In the genomic region with DNA sequence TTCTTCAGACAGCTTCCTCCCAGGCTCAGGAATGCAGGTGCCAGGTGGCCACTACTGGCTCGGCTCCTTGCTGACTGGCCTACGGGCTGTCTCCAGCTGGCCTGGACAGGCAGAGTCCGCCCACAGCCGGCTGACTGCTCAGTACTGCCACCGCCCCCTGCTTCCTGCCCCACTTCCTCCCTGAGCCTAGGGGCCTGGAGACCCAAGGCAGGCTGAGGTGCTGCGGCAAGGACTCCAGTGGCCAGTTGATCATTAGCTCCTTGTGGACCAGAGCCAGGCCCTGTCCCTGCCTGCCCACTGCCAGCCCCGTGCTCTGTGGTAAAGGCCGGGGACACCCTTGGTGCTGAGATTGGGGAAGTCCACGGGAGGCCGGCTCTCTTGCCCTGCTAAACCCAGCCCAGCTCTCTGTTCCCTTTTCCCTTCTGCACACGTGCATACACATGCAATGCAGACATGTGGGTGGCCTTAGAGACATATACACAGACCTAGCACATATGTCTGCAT, we compare ENCODE assay signal across 8 mouse cellular contexts. TPM values are rescaled to one million over a fixed set of nuclear protein-coding genes. Genes with fewer than 3 reads are reported as not detected.
DNase-seq lines count a peak whose midpoint lies in the region; ATAC-seq and TF ChIP-seq lines count a peak whose summit lies in the region.

No protein-coding gene starts in this region.

- peaks cover 45% of the 10 kb centered on the region for H3K79me2 ChIP-seq in macrophage (ENCODE audit: inconsistent target)

- no peak overlapping the region for H3K4me2 ChIP-seq in forebrain, postnatal 0 days (ENCODE audit: low read depth)
- H3K4me2 ChIP-seq in hindbrain, postnatal 0 days (ENCODE audit: low read depth, low read length), result no peak overlapping the region

- WGBS in forebrain, embryonic 10.5 days, result 57% methylated on average over 11 of the region's 11 CpGs
- WGBS in forebrain, postnatal 0 days, result 70% methylated on average over 11 of the region's 11 CpGs
- WGBS in hindbrain, postnatal 0 days, result 56% methylated on average over 11 of the region's 11 CpGs
- WGBS in macrophage (ENCODE audit: missing documents), result 0% methylated on average over 11 of the region's 11 CpGs
- WGBS in spleen, adult 2 months, result 3% methylated on average over 11 of the region's 11 CpGs

- peak overlapping the region; percentile 67 for H3K27ac ChIP-seq in forebrain, embryonic 10.5 days
- no peak overlapping the region for H3K27ac ChIP-seq in forebrain, postnatal 0 days (ENCODE audit: low read depth, low read length)
- H3K27ac ChIP-seq in hindbrain, postnatal 0 days, result peak overlapping the region; percentile 66; the same call in 1 of the 2 replicates
- peak overlapping the region; percentile 93 for H3K27ac ChIP-seq in macrophage
- H3K27ac ChIP-seq in spleen, adult 2 months (ENCODE audit: insufficient read depth, low read length), result peak overlapping the region; percentile 95

- H3K9ac ChIP-seq in forebrain, postnatal 0 days, result no peak overlapping the region
- no peak overlapping the region for H3K9ac ChIP-seq in hindbrain, postnatal 0 days (replicated peaks; ENCODE audit: low read length)

- H3K27me3 ChIP-seq in forebrain, embryonic 10.5 days (ENCODE audit: poor library complexity, severe bottlenecking), result no peaks in the 10 kb centered on the region
- no peaks in the 10 kb centered on the region for H3K27me3 ChIP-seq in forebrain, postnatal 0 days (ENCODE audit: insufficient read depth, low read length)
- no peaks in the 10 kb centered on the region for H3K27me3 ChIP-seq in hindbrain, postnatal 0 days (ENCODE audit: insufficient read depth, low read length)
- H3K27me3 ChIP-seq in spleen, adult 2 months (ENCODE audit: control insufficient read depth, insufficient read depth, low read length), result no peaks in the 10 kb centered on the region

- no peak; the same call in 1 of the 2 replicates for ATAC-seq in forebrain, postnatal 0 days
- peak; percentile 61; the same call in 1 of the 2 replicates for ATAC-seq in hindbrain, postnatal 0 days

- no peaks in the 10 kb centered on the region for H3K36me3 ChIP-seq in forebrain, embryonic 10.5 days (replicated peaks)
- H3K36me3 ChIP-seq in forebrain, postnatal 0 days (ENCODE audit: insufficient read depth), result no peaks in the 10 kb centered on the region
- no peaks in the 10 kb centered on the region for H3K36me3 ChIP-seq in hindbrain, postnatal 0 days (ENCODE audit: insufficient read depth, low read length)
- peaks cover 5% of the 10 kb centered on the region; the same call in 1 of the 2 replicates for H3K36me3 ChIP-seq in macrophage (ENCODE audit: inconsistent target)
- H3K36me3 ChIP-seq in spleen, adult 2 months (ENCODE audit: control insufficient read depth, insufficient read depth, low read length), result no peaks in the 10 kb centered on the region

- peak overlapping the region; percentile 19 for H3K4me3 ChIP-seq in forebrain, embryonic 10.5 days
- no peak overlapping the region for H3K4me3 ChIP-seq in forebrain, postnatal 0 days (ENCODE audit: low read depth, low read length)
- no peak overlapping the region for H3K4me3 ChIP-seq in hindbrain, postnatal 0 days (ENCODE audit: low read length)
- H3K4me3 ChIP-seq in macrophage (ENCODE audit: inconsistent target), result peak overlapping the region; percentile 47
- H3K4me3 ChIP-seq in spleen, adult 2 months (ENCODE audit: extremely low read depth, insufficient read depth, insufficient read length), result peak overlapping the region; percentile 71

- TF ChIP-seq POLR2A in spleen, adult 2 months (IDR thresholded peaks at IDR 0.05; ENCODE audit: low read depth, low read length), result peak; percentile 31; the same call in 1 of the 2 replicates

- no peak for DNase-seq in forebrain, embryonic 10.5 days (ENCODE audit: extremely low spot score, low spot score)
- DNase-seq in forebrain, postnatal 0 days, result no peak
- peak; percentile 59 for DNase-seq in cerebellum, adult 8-10 months
- DNase-seq in gastrocnemius, postnatal 10 days, result peak; percentile 44
- peak; percentile 9 for DNase-seq in hindbrain, postnatal 0 days (ENCODE audit: low spot score)
- DNase-seq in left cerebral cortex, adult 9 months (ENCODE audit: low spot score in 2 of 2), result peak; percentile 38 to 65
- peak; percentile 54 to 73 for DNase-seq in spleen, adult 2 months (ENCODE audit: low read depth in 1 of 2, low spot score in 2 of 2)

- H3K4me1 ChIP-seq in forebrain, embryonic 10.5 days, result 0 out of 2 replicates have a peak, but pooled peaks cover 5% of the 10 kb centered on the region
- H3K4me1 ChIP-seq in forebrain, postnatal 0 days (ENCODE audit: insufficient read depth), result no peaks in the 10 kb centered on the region
- no peaks in the 10 kb centered on the region for H3K4me1 ChIP-seq in hindbrain, postnatal 0 days (ENCODE audit: insufficient read depth, low read length)
- peaks cover 21% of the 10 kb centered on the region; the same call in 1 of the 2 replicates for H3K4me1 ChIP-seq in spleen, adult 2 months (ENCODE audit: control insufficient read depth, insufficient read depth, insufficient read length)

- no peak for TF ChIP-seq CTCF in forebrain, postnatal 0 days (IDR thresholded peaks at IDR 0.05; ENCODE audit: low read depth)
- TF ChIP-seq CTCF in hindbrain, postnatal 0 days (IDR thresholded peaks at IDR 0.05; ENCODE audit: low read depth), result no peak
- no peak for TF ChIP-seq CTCF in spleen, adult 2 months (IDR thresholded peaks at IDR 0.05; ENCODE audit: extremely low read depth, insufficient read depth, insufficient read length, insufficient replicate concordance)

- no peaks in the 10 kb centered on the region for H3K9me3 ChIP-seq in forebrain, embryonic 10.5 days
- no peaks in the 10 kb centered on the region for H3K9me3 ChIP-seq in forebrain, postnatal 0 days (ENCODE audit: low read length)
- H3K9me3 ChIP-seq in hindbrain, postnatal 0 days (ENCODE audit: low read length), result no peaks in the 10 kb centered on the region

RNA-seq across cellular contexts. Expression of a gene that starts 10.8 kb away (rescaled TPM):
- 3.9 and 4.5 TPM in 2 replicates for polyA plus RNA-seq in forebrain, embryonic 10.5 days (2016; fragmentation: Nextera tagmentation; extraction: Ambion mirVana)
- 1.8 and 2.8 TPM in 2 replicates for total RNA-seq in forebrain, postnatal 0 days (2014; rRNA removed)
- 0.99 and 1.2 TPM in 2 replicates for polyA plus RNA-seq in forebrain, postnatal 0 days (2015; fragmentation: Nextera tagmentation; extraction: Ambion mirVana)
- 1 to 10 TPM; 3.7 to 5.2 TPM for total RNA-seq in gastrocnemius, postnatal 10 days (2021)
- 2.8 and 4.1 TPM in 2 replicates for total RNA-seq in hindbrain, postnatal 0 days (2014; rRNA removed)
- polyA plus RNA-seq in hindbrain, postnatal 0 days (2015; fragmentation: Nextera tagmentation; extraction: Ambion mirVana), result 1.8 and 2.0 TPM in 2 replicates
- 100 to 1,000 TPM in 2 of 26 experiments, 10 to 100 TPM in 24; 21.1 to 133 (median 76.4) TPM for total RNA-seq in macrophage (2018; cell fraction: chromatin; rRNA removed)
- total RNA-seq in macrophage (2018; cell fraction: cytosol; rRNA removed), result 10 to 100 TPM; 10.0 to 25.6 (median 20.3) TPM
- 10 to 100 TPM; 23.8 to 71.9 (median 47.0) TPM for total RNA-seq in macrophage (2018; cell fraction: nucleus; rRNA removed)
- 11.5 to 20.1 TPM (median 15.4 TPM) in 3 replicates for polyA plus RNA-seq in macrophage (2018)
- 10.7 and 12.9 TPM in 2 replicates for polyA plus RNA-seq in spleen, adult 2 months (2012; rRNA removed)

RNA-seq across cellular contexts. Expression of a gene that starts 28.7 kb away (rescaled TPM):
- 0.49 TPM in 1 of 2 replicates, not detected in the other for polyA plus RNA-seq in forebrain, embryonic 10.5 days (2016; fragmentation: Nextera tagmentation; extraction: Ambion mirVana)
- total RNA-seq in forebrain, postnatal 0 days (2014; rRNA removed), result 20.6 and 21.8 TPM in 2 replicates
- 13.2 and 18.2 TPM in 2 replicates for polyA plus RNA-seq in forebrain, postnatal 0 days (2015; fragmentation: Nextera tagmentation; extraction: Ambion mirVana)
- total RNA-seq in gastrocnemius, postnatal 10 days (2021), result 10 to 100 TPM; 51.3 to 68.7 TPM
- total RNA-seq in hindbrain, postnatal 0 days (2014; rRNA removed), result 35.7 and 44.6 TPM in 2 replicates
- polyA plus RNA-seq in hindbrain, postnatal 0 days (2015; fragmentation: Nextera tagmentation; extraction: Ambion mirVana), result 26.3 and 30.0 TPM in 2 replicates
- total RNA-seq in macrophage (2018; cell fraction: chromatin; rRNA removed), result 1 to 10 TPM; 1.5 to 7.3 (median 3.4) TPM
- total RNA-seq in macrophage (2018; cell fraction: cytosol; rRNA removed), result 1 to 10 TPM in 1 of 26 experiments, under 1 TPM in 25; 0.18 to 1.2 (median 0.39) TPM
- 1 to 10 TPM in 18 of 26 experiments, under 1 TPM in 8; 0.36 to 6.3 (median 1.4) TPM for total RNA-seq in macrophage (2018; cell fraction: nucleus; rRNA removed)
- polyA plus RNA-seq in macrophage (2018), result 0.20 to 0.50 TPM (median 0.40 TPM) in 3 replicates
- polyA plus RNA-seq in spleen, adult 2 months (2012; rRNA removed), result 5.1 and 5.7 TPM in 2 replicates

RNA-seq across cellular contexts. Expression of a gene that starts 49.4 kb away (rescaled TPM):
- polyA plus RNA-seq in forebrain, embryonic 10.5 days (2016; fragmentation: Nextera tagmentation; extraction: Ambion mirVana), result 3.1 and 3.6 TPM in 2 replicates
- total RNA-seq in forebrain, postnatal 0 days (2014; rRNA removed), result 11.1 and 13.2 TPM in 2 replicates
- polyA plus RNA-seq in forebrain, postnatal 0 days (2015; fragmentation: Nextera tagmentation; extraction: Ambion mirVana), result 16.4 and 16.9 TPM in 2 replicates
- total RNA-seq in gastrocnemius, postnatal 10 days (2021), result 10 to 100 TPM; 48.0 to 61.7 TPM
- 30.7 and 36.5 TPM in 2 replicates for total RNA-seq in hindbrain, postnatal 0 days (2014; rRNA removed)
- polyA plus RNA-seq in hindbrain, postnatal 0 days (2015; fragmentation: Nextera tagmentation; extraction: Ambion mirVana), result 19.6 and 20.1 TPM in 2 replicates
- 1 to 10 TPM in 2 of 26 experiments, under 1 TPM in 5, not detected in 19; 0.30 to 3.5 (median 0.69) TPM for total RNA-seq in macrophage (2018; cell fraction: chromatin; rRNA removed)
- under 1 TPM in 17 of 26 experiments, not detected in 9; 0.05 to 0.37 (median 0.17) TPM for total RNA-seq in macrophage (2018; cell fraction: cytosol; rRNA removed)
- under 1 TPM in 6 of 26 experiments, not detected in 20; 0.17 to 0.97 (median 0.70) TPM for total RNA-seq in macrophage (2018; cell fraction: nucleus; rRNA removed)
- polyA plus RNA-seq in macrophage (2018), result 0.17 to 0.36 TPM (median 0.26 TPM) in 3 replicates
- 20.6 and 22.7 TPM in 2 replicates for polyA plus RNA-seq in spleen, adult 2 months (2012; rRNA removed)

Comparison
In these comparisons a context has a peak if more than half of its experiments do, and no peak if none do; other contexts are left out.
1. H3K4me3 ChIP-seq: peak in forebrain, embryonic 10.5 days (single experiment), macrophage (single experiment) and spleen, adult 2 months (single experiment); none in forebrain, postnatal 0 days (single experiment) and hindbrain, postnatal 0 days (single experiment).
2. DNase-seq: peak in cerebellum, adult 8-10 months (single experiment), gastrocnemius, postnatal 10 days (single experiment), hindbrain, postnatal 0 days (single experiment), left cerebral cortex, adult 9 months (2 of 2) and spleen, adult 2 months (2 of 2); none in forebrain, embryonic 10.5 days (single experiment) and forebrain, postnatal 0 days (single experiment).